ENCODE assay signal across 21 mouse cellular contexts in genomic region chr7:101326006-101326405, GRCm38 (mm10). TPM values are rescaled to one million over a fixed set of nuclear protein-coding genes. Genes with fewer than 3 reads are reported as not detected.
A peak's percentile ranks its signal among the peaks of the same experiment; 100 is the strongest.
DNase-seq lines count a peak whose midpoint lies in the region; ATAC-seq lines count a peak whose summit lies in the region.
"Had no signal": no experiment of that assay in that cellular context is flagged by ENCODE, and none has a peak within 500 bp of the region (broad histone marks: within the 10 kb centered on the region; RNA-seq: fewer than 3 reads in every experiment).

No protein-coding gene starts in this region.

- DNase-seq in kidney, adult 18-20 months = peak; percentile 44
- no peak for DNase-seq in kidney, postnatal 4 days
- no peak for DNase-seq in liver, embryonic 11.5 days (ENCODE audit: low spot score)
- DNase-seq in kidney, postnatal 14 days = peak; percentile 50
- no peak for DNase-seq in ovary, postnatal 10 days (ENCODE audit: low spot score)
- DNase-seq: cerebellum, adult 11 months; cerebellum, postnatal 14 days; gastrocnemius, adult 2 months; heart, postnatal 4 days; lung, adult 2 months; lung, postnatal 14 days; right cerebral cortex, postnatal 14 days; spleen, adult 18-20 months; thymus, postnatal 25 days had no signal

- ATAC-seq in liver, embryonic 15.5 days (ENCODE audit: insufficient read depth) = no peak
- ATAC-seq in liver, embryonic 11.5 days (replicated peaks; ENCODE audit: low FRiP score) = no peak
- no peak for ATAC-seq in stomach, embryonic 16.5 days (ENCODE audit: insufficient read depth, low FRiP score)
- ATAC-seq: inflammation-experienced regulatory T-cells, adult 6 months had no signal

- no peaks in the 10 kb centered on the region for H3K9me3 ChIP-seq in liver, embryonic 15.5 days (replicated peaks)
- H3K9me3 ChIP-seq in liver, embryonic 11.5 days (ENCODE audit: control insufficient read depth, low read length) = no peaks in the 10 kb centered on the region
- no peaks in the 10 kb centered on the region for H3K9me3 ChIP-seq in stomach, embryonic 16.5 days (replicated peaks; ENCODE audit: control insufficient read depth, low read length)
- H3K9me3 ChIP-seq: limb, embryonic 12.5 days; midbrain, embryonic 12.5 days had no signal

- H3K4me2 ChIP-seq in liver, embryonic 15.5 days = peak overlapping the region; percentile 33; the same call in 1 of the 2 replicates
- no peak overlapping the region; the same call in 1 of the 2 replicates for H3K4me2 ChIP-seq in liver, embryonic 11.5 days
- peak overlapping the region; percentile 29; the same call in 1 of the 2 replicates for H3K4me2 ChIP-seq in stomach, embryonic 16.5 days (ENCODE audit: low read depth, low read length)
- H3K4me2 ChIP-seq: hindbrain, embryonic 14.5 days; limb, embryonic 12.5 days; midbrain, embryonic 12.5 days had no signal

- no peak overlapping the region for H3K9ac ChIP-seq in liver, embryonic 15.5 days
- no peak overlapping the region for H3K9ac ChIP-seq in liver, embryonic 11.5 days (ENCODE audit: low read depth, low read length)
- H3K9ac ChIP-seq in stomach, embryonic 16.5 days (ENCODE audit: low read length) = no peak overlapping the region; the same call in 1 of the 2 replicates
- H3K9ac ChIP-seq: hindbrain, embryonic 14.5 days; limb, embryonic 12.5 days; midbrain, embryonic 12.5 days had no signal

- 66% methylated on average over 5 of the region's 5 CpGs for WGBS in liver, embryonic 15.5 days (ENCODE audit: insufficient replicate concordance)
- 81% methylated on average over 5 of the region's 5 CpGs for WGBS in liver, embryonic 11.5 days
- 75% methylated on average over 5 of the region's 5 CpGs for WGBS in stomach, embryonic 16.5 days

- peaks cover 91% of the 10 kb centered on the region for H3K4me1 ChIP-seq in liver, embryonic 15.5 days (replicated peaks)
- peaks cover 37% of the 10 kb centered on the region for H3K4me1 ChIP-seq in liver, embryonic 11.5 days (replicated peaks; ENCODE audit: control insufficient read depth, insufficient read depth, low read length)
- peaks cover 43% of the 10 kb centered on the region for H3K4me1 ChIP-seq in stomach, embryonic 16.5 days (ENCODE audit: control insufficient read depth, insufficient read depth, low read length)

- H3K4me3 ChIP-seq in liver, embryonic 15.5 days (replicated peaks) = no peak overlapping the region
- no peak overlapping the region for H3K4me3 ChIP-seq in liver, embryonic 11.5 days (ENCODE audit: low read depth, low read length)
- H3K4me3 ChIP-seq in stomach, embryonic 16.5 days (replicated peaks; ENCODE audit: low read length) = no peak overlapping the region
- H3K4me3 ChIP-seq: gastrocnemius, adult 2 months; layer of hippocampus, adult 2 months; limb, embryonic 12.5 days; midbrain, embryonic 12.5 days had no signal

- peak overlapping the region; percentile 82; the same call in 1 of the 2 replicates for H3K27ac ChIP-seq in liver, embryonic 15.5 days (replicated peaks)
- H3K27ac ChIP-seq in liver, embryonic 11.5 days (ENCODE audit: low read depth, low read length) = no peak overlapping the region
- no peak overlapping the region for H3K27ac ChIP-seq in stomach, embryonic 16.5 days (ENCODE audit: low read length)
- H3K27ac ChIP-seq: gastrocnemius, adult 2 months; hindbrain, embryonic 14.5 days; layer of hippocampus, adult 2 months; limb, embryonic 12.5 days; midbrain, embryonic 12.5 days had no signal

- H3K27me3 ChIP-seq in liver, embryonic 15.5 days = no peaks in the 10 kb centered on the region
- H3K27me3 ChIP-seq in liver, embryonic 11.5 days (replicated peaks; ENCODE audit: control insufficient read depth, insufficient read depth, low read length) = no peaks in the 10 kb centered on the region
- H3K27me3 ChIP-seq in stomach, embryonic 16.5 days (ENCODE audit: control insufficient read depth, insufficient read depth, low read length) = no peaks in the 10 kb centered on the region

- peaks cover 22% of the 10 kb centered on the region; the same call in 1 of the 2 replicates for H3K36me3 ChIP-seq in liver, embryonic 15.5 days (replicated peaks)
- H3K36me3 ChIP-seq in liver, embryonic 11.5 days (ENCODE audit: control insufficient read depth, insufficient read depth, low read length) = no peaks in the 10 kb centered on the region
- H3K36me3 ChIP-seq in stomach, embryonic 16.5 days (ENCODE audit: control insufficient read depth, insufficient read depth, low read length) = no peaks in the 10 kb centered on the region
- H3K36me3 ChIP-seq: midbrain, embryonic 12.5 days had no signal

RNA-seq across cellular contexts. Expression of gene Stard10, which starts 9.1 kb away (rescaled TPM):
- 122 and 143 TPM in 2 replicates for polyA plus RNA-seq in liver, embryonic 15.5 days (2015; fragmentation: Nextera tagmentation; extraction: Ambion mirVana)
- polyA plus RNA-seq in liver, embryonic 11.5 days (2014; fragmentation: Nextera tagmentation; extraction: Ambion mirVana) = 86.4 and 93.9 TPM in 2 replicates
- polyA plus RNA-seq in stomach, embryonic 16.5 days (2015; fragmentation: Nextera tagmentation; extraction: Ambion mirVana) = 95.6 and 106 TPM in 2 replicates

RNA-seq across cellular contexts. Expression of gene Arap1, which starts 21.9 kb away (rescaled TPM):
- 14.5 and 19.8 TPM in 2 replicates for polyA plus RNA-seq in liver, embryonic 15.5 days (2015; fragmentation: Nextera tagmentation; extraction: Ambion mirVana)
- polyA plus RNA-seq in liver, embryonic 11.5 days (2014; fragmentation: Nextera tagmentation; extraction: Ambion mirVana) = 33.8 and 33.9 TPM in 2 replicates
- 105 and 111 TPM in 2 replicates for polyA plus RNA-seq in stomach, embryonic 16.5 days (2015; fragmentation: Nextera tagmentation; extraction: Ambion mirVana)

RNA-seq across cellular contexts. Expression of gene Atg16l2, which starts 24.0 kb away (rescaled TPM):
- 5.2 and 5.9 TPM in 2 replicates for polyA plus RNA-seq in liver, embryonic 15.5 days (2015; fragmentation: Nextera tagmentation; extraction: Ambion mirVana)
- polyA plus RNA-seq in liver, embryonic 11.5 days (2014; fragmentation: Nextera tagmentation; extraction: Ambion mirVana) = 5.7 and 6.4 TPM in 2 replicates
- polyA plus RNA-seq in stomach, embryonic 16.5 days (2015; fragmentation: Nextera tagmentation; extraction: Ambion mirVana) = 19.6 and 20.0 TPM in 2 replicates

Comparison
In these comparisons a context has a peak if more than half of its experiments do, and no peak if none do; other contexts are left out.
1. DNase-seq: peak in kidney, adult 18-20 months (single experiment) and kidney, postnatal 14 days (single experiment); none in kidney, postnatal 4 days (0 of 2), liver, embryonic 11.5 days (single experiment) and ovary, postnatal 10 days (single experiment).